ENCODE assay signal across 11 mouse cellular contexts in the genomic region with DNA sequence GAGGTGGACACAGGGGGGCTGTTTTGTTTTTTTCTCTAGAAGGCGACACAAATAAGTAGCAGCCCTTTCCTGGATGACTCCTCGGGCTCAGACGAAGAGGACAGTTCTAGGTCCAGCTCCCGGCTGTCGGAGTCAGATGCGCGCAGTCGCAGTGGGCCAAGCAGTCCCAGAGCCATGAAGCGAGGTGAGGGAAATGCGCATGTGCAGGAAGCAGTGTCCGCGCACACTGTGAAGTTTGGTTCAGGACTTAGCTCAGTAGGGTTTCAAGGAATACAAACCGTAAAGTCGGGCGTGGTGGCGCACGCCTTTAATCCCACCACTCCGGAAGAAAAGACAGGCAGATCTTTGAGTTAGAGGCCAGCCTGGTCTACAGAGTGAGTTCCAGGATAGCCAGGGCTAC. TPM values are rescaled to one million over a fixed set of nuclear protein-coding genes. Genes with fewer than 3 reads are reported as not detected.
DNase-seq lines count a peak whose midpoint lies in the region; ATAC-seq lines count a peak whose summit lies in the region.
"Had no signal": no experiment of that assay in that cellular context is flagged by ENCODE, and none has a peak within 500 bp of the region (broad histone marks: within the 10 kb centered on the region; RNA-seq: fewer than 3 reads in every experiment).

No protein-coding gene starts in this region.

- H3K4me2 ChIP-seq in midbrain, embryonic 15.5 days: peak overlapping the region; percentile 22; the same call in 1 of the 2 replicates
- no peak overlapping the region for H3K4me2 ChIP-seq in midbrain, embryonic 13.5 days (replicated peaks)
- H3K4me2 ChIP-seq in hindbrain, embryonic 12.5 days (replicated peaks): peak overlapping the region; percentile 8; the same call in 1 of the 2 replicates
- no peak overlapping the region for H3K4me2 ChIP-seq in intestine, embryonic 15.5 days (replicated peaks)
- H3K4me2 ChIP-seq: limb, embryonic 15.5 days; midbrain, embryonic 12.5 days had no signal

- DNase-seq in heart, adult 11 months: peak; percentile 76
- DNase-seq in heart, postnatal 10 days: no peak
- peak; percentile 67 for DNase-seq in yolk sac, embryonic 10.5 days (ENCODE audit: low spot score)
- DNase-seq in left cerebral cortex, postnatal 25 days (ENCODE audit: low spot score in 2 of 2): no peak
- DNase-seq: gastrocnemius, postnatal 36 days had no signal

- no peaks in the 10 kb centered on the region for H3K27me3 ChIP-seq in midbrain, embryonic 15.5 days (replicated peaks)
- H3K27me3 ChIP-seq in midbrain, embryonic 13.5 days: no peaks in the 10 kb centered on the region
- no peaks in the 10 kb centered on the region for H3K27me3 ChIP-seq in hindbrain, embryonic 12.5 days
- no peaks in the 10 kb centered on the region for H3K27me3 ChIP-seq in intestine, embryonic 15.5 days (replicated peaks)
- H3K27me3 ChIP-seq: limb, embryonic 15.5 days; midbrain, embryonic 12.5 days had no signal

- H3K4me1 ChIP-seq in midbrain, embryonic 15.5 days: no peaks in the 10 kb centered on the region
- 0 out of 2 replicates have a peak, but pooled peaks cover 8% of the 10 kb centered on the region for H3K4me1 ChIP-seq in midbrain, embryonic 13.5 days (replicated peaks)
- H3K4me1 ChIP-seq in hindbrain, embryonic 12.5 days: peaks cover 9% of the 10 kb centered on the region
- no peaks in the 10 kb centered on the region for H3K4me1 ChIP-seq in intestine, embryonic 15.5 days (replicated peaks)
- H3K4me1 ChIP-seq: limb, embryonic 15.5 days had no signal

- H3K9me3 ChIP-seq in midbrain, embryonic 15.5 days: no peaks in the 10 kb centered on the region
- H3K9me3 ChIP-seq in midbrain, embryonic 13.5 days: no peaks in the 10 kb centered on the region
- H3K9me3 ChIP-seq in hindbrain, embryonic 12.5 days (replicated peaks): no peaks in the 10 kb centered on the region
- no peaks in the 10 kb centered on the region for H3K9me3 ChIP-seq in intestine, embryonic 15.5 days
- H3K9me3 ChIP-seq: limb, embryonic 15.5 days; midbrain, embryonic 12.5 days had no signal

- ATAC-seq in midbrain, embryonic 15.5 days (replicated peaks): no peak
- no peak for ATAC-seq in midbrain, embryonic 13.5 days
- no peak for ATAC-seq in hindbrain, embryonic 12.5 days (ENCODE audit: low FRiP score)
- ATAC-seq in intestine, embryonic 15.5 days: no peak

- intact Hi-C loops in heart, postnatal 10 days (cut with DNase I): no loop called here
- intact Hi-C loops in left cerebral cortex, postnatal 25 days (cut with DNase I): no loop called here

- no peaks in the 10 kb centered on the region for H3K36me3 ChIP-seq in midbrain, embryonic 15.5 days (replicated peaks)
- H3K36me3 ChIP-seq in midbrain, embryonic 13.5 days: no peaks in the 10 kb centered on the region
- H3K36me3 ChIP-seq in hindbrain, embryonic 12.5 days: no peaks in the 10 kb centered on the region
- peaks cover 6% of the 10 kb centered on the region; the same call in 1 of the 2 replicates for H3K36me3 ChIP-seq in intestine, embryonic 15.5 days
- H3K36me3 ChIP-seq: midbrain, embryonic 12.5 days had no signal

- 80% methylated on average over 18 of the region's 18 CpGs for WGBS in midbrain, embryonic 15.5 days
- WGBS in midbrain, embryonic 13.5 days: 78% methylated on average over 18 of the region's 18 CpGs
- WGBS in hindbrain, embryonic 12.5 days: 82% methylated on average over 18 of the region's 18 CpGs
- 79% methylated on average over 18 of the region's 18 CpGs for whole genome bisulfite sequencing in intestine, embryonic 15.5 days

- H3K4me3 ChIP-seq in midbrain, embryonic 15.5 days: no peak overlapping the region
- no peak overlapping the region for H3K4me3 ChIP-seq in midbrain, embryonic 13.5 days (replicated peaks)
- H3K4me3 ChIP-seq in hindbrain, embryonic 12.5 days: no peak overlapping the region
- H3K4me3 ChIP-seq in intestine, embryonic 15.5 days (replicated peaks): no peak overlapping the region
- H3K4me3 ChIP-seq: limb, embryonic 15.5 days; midbrain, embryonic 12.5 days had no signal

- H3K9ac ChIP-seq in midbrain, embryonic 15.5 days: no peak overlapping the region
- no peak overlapping the region for H3K9ac ChIP-seq in midbrain, embryonic 13.5 days (replicated peaks)
- H3K9ac ChIP-seq in hindbrain, embryonic 12.5 days: no peak overlapping the region
- no peak overlapping the region for H3K9ac ChIP-seq in intestine, embryonic 15.5 days
- H3K9ac ChIP-seq: limb, embryonic 15.5 days; midbrain, embryonic 12.5 days had no signal

- H3K27ac ChIP-seq in midbrain, embryonic 15.5 days: no peak overlapping the region
- H3K27ac ChIP-seq in midbrain, embryonic 13.5 days: no peak overlapping the region
- no peak overlapping the region for H3K27ac ChIP-seq in hindbrain, embryonic 12.5 days
- no peak overlapping the region for H3K27ac ChIP-seq in intestine, embryonic 15.5 days
- H3K27ac ChIP-seq: limb, embryonic 15.5 days; midbrain, embryonic 12.5 days had no signal

RNA-seq across cellular contexts. Expression of a gene that starts 54.7 kb away (rescaled TPM):
- 1 to 10 TPM; 4.3 to 5.0 TPM for total RNA-seq in heart, postnatal 10 days (2021)
- 33.5 and 35.4 TPM in 2 replicates for polyA plus RNA-seq in midbrain, embryonic 15.5 days (2015; fragmentation: Nextera tagmentation; extraction: Ambion mirVana)
- 33.3 and 35.9 TPM in 2 replicates for polyA plus RNA-seq in midbrain, embryonic 13.5 days (2015; fragmentation: Nextera tagmentation; extraction: Ambion mirVana)
- polyA plus RNA-seq in hindbrain, embryonic 12.5 days (2016; fragmentation: Nextera tagmentation; extraction: Ambion mirVana): 34.9 and 37.7 TPM in 2 replicates
- total RNA-seq in left cerebral cortex, postnatal 25 days (2021): 10 to 100 TPM; 18.5 to 20.4 TPM
- 21.9 and 24.7 TPM in 2 replicates for polyA plus RNA-seq in intestine, embryonic 15.5 days (2015; fragmentation: Nextera tagmentation; extraction: Ambion mirVana)

RNA-seq across cellular contexts. Expression of a gene that starts 59.9 kb away (rescaled TPM):
- total RNA-seq in heart, postnatal 10 days (2021): 1 to 10 TPM; 6.3 to 7.0 TPM
- 2.2 and 2.6 TPM in 2 replicates for polyA plus RNA-seq in midbrain, embryonic 15.5 days (2015; fragmentation: Nextera tagmentation; extraction: Ambion mirVana)
- 1.6 and 1.7 TPM in 2 replicates for polyA plus RNA-seq in midbrain, embryonic 13.5 days (2015; fragmentation: Nextera tagmentation; extraction: Ambion mirVana)
- polyA plus RNA-seq in hindbrain, embryonic 12.5 days (2016; fragmentation: Nextera tagmentation; extraction: Ambion mirVana): 3.8 and 4.7 TPM in 2 replicates
- 1 to 10 TPM; 5.0 to 5.4 TPM for total RNA-seq in left cerebral cortex, postnatal 25 days (2021)
- 7.4 and 8.0 TPM in 2 replicates for polyA plus RNA-seq in intestine, embryonic 15.5 days (2015; fragmentation: Nextera tagmentation; extraction: Ambion mirVana)

Comparison
In these comparisons a context has a peak if more than half of its experiments do, and no peak if none do; other contexts are left out.
1. DNase-seq: peak in heart, adult 11 months (single experiment) and yolk sac, embryonic 10.5 days (single experiment); none in heart, postnatal 10 days (0 of 2) and left cerebral cortex, postnatal 25 days (0 of 2).
2. H3K4me2 ChIP-seq: peak in midbrain, embryonic 15.5 days (single experiment) and hindbrain, embryonic 12.5 days (single experiment); none in midbrain, embryonic 13.5 days (single experiment) and intestine, embryonic 15.5 days (single experiment).